Mouse (Mus musculus): ENCODE measurements around the gene Dmpk.

GRCm38 (mm10) chr7:19083701-19084100 lies at the start of gene Dmpk:
- TF ChIP-seq CTCF (conservative IDR thresholded peaks at IDR 0.05; ENCODE audit: insufficient read depth, insufficient read length, low read depth, low read length) (no peak), POLR2A (IDR thresholded peaks at IDR 0.05; ENCODE audit: low read depth, low read length) (no peak)

Measured in kidney, adult 2 months (tissue).